Mouse (Mus musculus) cortical plate, adult 2 months (tissue): ENCODE results near the gene Sumf1.

Experiments used
- CTCF ChIP-seq: fragments of 200-500 bp; IDR thresholded peaks from 2 replicates; pipeline ENCODE4 v1.5.1; 2011; ENCODE audit warnings: mild to moderate bottlenecking, control low read depth, low read length; ENCODE audit not compliant: insufficient read depth; ENCODE audit errors: extremely low read depth
- POLR2A ChIP-seq: fragments of 200-500 bp; IDR thresholded peaks from 2 replicates; pipeline ENCODE4 v1.6.1; 2011; ENCODE audit warnings: mild to moderate bottlenecking, low read length, control low read depth; ENCODE audit not compliant: insufficient read depth; ENCODE audit errors: extremely low read depth

DNA sequence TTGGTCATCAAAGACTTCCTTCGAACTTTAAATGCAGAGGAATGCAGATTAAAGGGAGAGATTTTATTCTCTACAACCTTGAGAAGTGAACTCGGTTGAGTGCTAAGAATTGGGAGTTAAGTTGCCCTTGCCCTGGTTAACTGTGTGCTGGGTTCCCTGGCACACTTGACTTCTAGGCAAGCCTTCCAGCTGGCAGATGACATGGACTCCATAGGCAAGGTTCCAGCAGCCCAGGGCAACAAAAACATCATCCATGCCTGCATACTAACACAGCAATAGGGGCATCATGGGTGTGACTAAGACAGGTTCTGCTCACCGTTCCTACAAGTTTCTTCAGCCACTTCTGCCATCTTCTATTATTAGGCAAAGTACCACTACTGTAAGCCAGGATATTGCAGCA is 58.8 kb downstream of the Sumf1 start:
- TF ChIP-seq POLR2A (no peak), CTCF (no peak)
